ENCODE assay signal across 8 mouse cellular contexts in the genomic region with DNA sequence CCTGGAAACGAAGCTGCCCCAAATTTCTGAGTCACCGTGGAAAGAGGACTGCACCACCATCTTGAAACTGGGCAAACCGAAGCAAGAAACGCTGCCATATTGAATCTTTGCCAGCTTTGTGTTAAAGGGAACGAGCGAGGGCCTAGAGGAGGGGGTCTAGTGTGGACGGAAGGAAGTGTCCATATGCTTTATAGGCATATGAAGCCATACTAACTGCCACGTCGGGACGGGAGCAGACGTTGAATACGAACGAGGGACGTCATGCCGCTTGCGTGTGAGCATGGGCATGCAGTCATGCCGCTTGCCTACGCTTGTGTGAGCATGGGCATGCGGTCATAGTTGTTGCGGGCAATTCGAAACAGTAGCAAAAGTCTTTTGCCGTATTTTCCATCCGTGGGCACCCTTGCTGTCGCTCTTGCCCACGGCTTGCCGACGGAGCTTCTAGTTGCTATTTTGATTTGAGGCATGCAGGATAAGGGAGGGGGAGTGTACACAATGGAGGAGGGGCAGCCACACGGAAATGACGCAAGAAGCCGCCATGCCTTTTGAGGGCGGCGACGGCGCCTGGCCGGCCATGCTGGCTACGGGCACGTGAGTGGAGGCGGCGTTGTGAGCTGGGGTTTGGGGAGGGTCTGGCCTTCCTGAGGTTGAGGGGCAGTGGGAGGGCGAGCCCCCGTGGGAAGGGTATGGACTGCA. TPM values are rescaled to one million over a fixed set of nuclear protein-coding genes. Genes with fewer than 3 reads are reported as not detected.
A peak's percentile ranks its signal among the peaks of the same experiment; 100 is the strongest.
DNase-seq lines count a peak whose midpoint lies in the region; ATAC-seq lines count a peak whose summit lies in the region.

No protein-coding gene starts in this region.

- H3K9me3 ChIP-seq in hindbrain, embryonic 10.5 days: no peaks in the 10 kb centered on the region

- H3K4me1 ChIP-seq in hindbrain, embryonic 10.5 days (replicated peaks): peaks cover 57% of the 10 kb centered on the region

- peak; percentile 58 for ATAC-seq in frontal cortex, adult (ENCODE audit: low TSS enrichment)

- peak overlapping the region; percentile 93 for H3K27ac ChIP-seq in hindbrain, embryonic 10.5 days

- H3K36me3 ChIP-seq in hindbrain, embryonic 10.5 days: peaks cover 52% of the 10 kb centered on the region

- no peaks in the 10 kb centered on the region for H3K27me3 ChIP-seq in hindbrain, embryonic 10.5 days (ENCODE audit: insufficient read depth, poor library complexity, severe bottlenecking)

- peak overlapping the region; percentile 72 for H3K4me3 ChIP-seq in hindbrain, embryonic 10.5 days

- DNase-seq in MEL-GATA-1-ER (ENCODE audit: extremely low read depth, low read depth): peak; percentile 90
- peak; percentile 97 for DNase-seq in cerebellum, adult 9-10 months
- DNase-seq in hindbrain, embryonic 10.5 days (ENCODE audit: low spot score): peak; percentile 90
- DNase-seq in layer of hippocampus, postnatal 10 days (ENCODE audit: low spot score in 2 of 2): peak; percentile 89 to 90
- DNase-seq in lung, postnatal 10 days: peak; percentile 95
- DNase-seq in ovary, postnatal 36 days (ENCODE audit: low spot score): peak; percentile 88
- peak; percentile 89 for DNase-seq in thymus, postnatal 25 days

- WGBS in hindbrain, embryonic 10.5 days: under 1% methylated on average over 41 of the region's 41 CpGs

RNA-seq across cellular contexts. Expression of gene Tbc1d17, which starts 0.7 kb away (rescaled TPM):
- polyA plus RNA-seq in hindbrain, embryonic 10.5 days (2016; fragmentation: Nextera tagmentation; extraction: Ambion mirVana): 77.1 and 91.1 TPM in 2 replicates
- 10 to 100 TPM; 41.2 to 53.3 TPM for total RNA-seq in layer of hippocampus, postnatal 10 days (2021)

RNA-seq across cellular contexts. Expression of gene Akt1s1, which starts 0.8 kb away (rescaled TPM):
- 81.7 and 93.3 TPM in 2 replicates for polyA plus RNA-seq in hindbrain, embryonic 10.5 days (2016; fragmentation: Nextera tagmentation; extraction: Ambion mirVana)
- total RNA-seq in layer of hippocampus, postnatal 10 days (2021): 10 to 100 TPM; 85.8 to 95.5 TPM

RNA-seq across cellular contexts. Expression of gene Pnkp, which starts 7.4 kb away (rescaled TPM):
- polyA plus RNA-seq in hindbrain, embryonic 10.5 days (2016; fragmentation: Nextera tagmentation; extraction: Ambion mirVana): 36.3 and 40.2 TPM in 2 replicates
- 10 to 100 TPM; 32.6 to 38.4 TPM for total RNA-seq in layer of hippocampus, postnatal 10 days (2021)

RNA-seq across cellular contexts. Expression of gene Ptov1, which starts 20.0 kb away (rescaled TPM):
- polyA plus RNA-seq in hindbrain, embryonic 10.5 days (2016; fragmentation: Nextera tagmentation; extraction: Ambion mirVana): 478 and 579 TPM in 2 replicates
- 100 to 1,000 TPM; 278 to 304 TPM for total RNA-seq in layer of hippocampus, postnatal 10 days (2021)

RNA-seq across cellular contexts. Expression of gene Atf5, which starts 33.1 kb away (rescaled TPM):
- polyA plus RNA-seq in hindbrain, embryonic 10.5 days (2016; fragmentation: Nextera tagmentation; extraction: Ambion mirVana): 4.6 TPM in 2 replicates
- total RNA-seq in layer of hippocampus, postnatal 10 days (2021): 10 to 100 TPM; 28.0 to 29.1 TPM

Comparison
In these comparisons a context has a peak if more than half of its experiments do, and no peak if none do; other contexts are left out.
1. Peak in every context shown above with its lines: DNase-seq, ATAC-seq, H3K4me3 ChIP-seq and H3K27ac ChIP-seq.